Mouse (Mus musculus): ENCODE data around the gene Rab39. TPM values are rescaled to one million over a fixed set of nuclear protein-coding genes. Genes with fewer than 3 reads are reported as not detected.

Gene Rab39
- 0.10 and 0.20 TPM in 2 replicates for polyA plus RNA-seq (2015; fragmentation: Nextera tagmentation; extraction: Ambion mirVana)

DNA sequence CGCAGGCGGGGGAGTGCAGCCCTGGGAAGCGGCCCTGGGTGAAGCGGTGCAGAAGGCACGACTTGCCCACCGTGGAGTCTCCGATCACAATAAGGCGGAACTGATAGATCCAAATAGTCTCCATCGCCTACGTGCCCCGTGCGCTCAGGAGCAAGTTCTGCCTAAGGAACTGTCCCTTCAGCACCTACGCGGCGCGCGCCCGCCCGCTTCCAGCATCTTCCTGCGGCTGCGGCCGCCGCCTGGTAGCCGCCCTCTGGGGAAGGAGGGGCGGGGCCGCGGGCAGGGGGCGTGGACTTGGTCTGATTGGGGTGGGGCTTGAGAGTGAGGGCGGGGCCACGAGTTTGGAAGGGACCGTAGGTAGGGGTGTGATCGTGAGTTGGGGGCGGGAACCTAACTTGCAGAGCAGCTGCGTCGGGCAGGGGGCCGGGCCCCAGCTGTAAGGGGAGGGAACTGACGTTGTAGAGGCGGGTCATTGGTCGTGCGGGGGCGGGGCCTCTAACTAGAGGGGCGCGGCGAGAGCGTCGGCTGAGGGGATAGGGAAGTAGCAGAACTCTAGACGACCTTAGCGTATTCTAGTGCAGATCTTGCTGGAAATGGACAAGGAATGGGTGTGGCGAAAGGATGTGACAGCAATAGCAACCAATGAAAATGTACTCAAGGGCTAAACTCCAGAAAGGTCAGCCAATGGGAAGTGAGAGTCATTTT, at the start of gene Rab39:
Rab39 (minus strand) TSS at position 241 of the 705 bp plus-strand sequence.
- H3K27ac ChIP-seq: no peak within 1 kb of the TSS
- no peak for TF ChIP-seq CTCF (IDR thresholded peaks at IDR 0.05; ENCODE audit: low read depth)
- H3K9ac ChIP-seq (ENCODE audit: low read depth, low read length): no peak within 1 kb of the TSS
- peak within 1 kb of the TSS; percentile 27 for H3K4me3 ChIP-seq (replicated peaks; ENCODE audit: low read depth, low read length)
- H3K9me3 ChIP-seq (replicated peaks; ENCODE audit: low read length): no peaks in the 10 kb centered on the region
- peak; percentile 94 for ATAC-seq (replicated peaks; ENCODE audit: low FRiP score, low read depth)
- peak within 1 kb of the TSS; percentile 70 for H3K4me2 ChIP-seq (ENCODE audit: low read length)
- DNase-seq (ENCODE audit: low spot score): peak; percentile 93
- no peaks in the 10 kb centered on the region; the same call in 1 of the 2 replicates for H3K4me1 ChIP-seq (replicated peaks; ENCODE audit: insufficient read depth, low read length)
- no peaks in the 10 kb centered on the region for H3K36me3 ChIP-seq (ENCODE audit: insufficient read depth, low read length)
- WGBS: under 1% methylated on average over 47 of the region's 49 CpGs
- no peaks in the 10 kb centered on the region for H3K27me3 ChIP-seq (ENCODE audit: insufficient read depth, low read length)

DNA sequence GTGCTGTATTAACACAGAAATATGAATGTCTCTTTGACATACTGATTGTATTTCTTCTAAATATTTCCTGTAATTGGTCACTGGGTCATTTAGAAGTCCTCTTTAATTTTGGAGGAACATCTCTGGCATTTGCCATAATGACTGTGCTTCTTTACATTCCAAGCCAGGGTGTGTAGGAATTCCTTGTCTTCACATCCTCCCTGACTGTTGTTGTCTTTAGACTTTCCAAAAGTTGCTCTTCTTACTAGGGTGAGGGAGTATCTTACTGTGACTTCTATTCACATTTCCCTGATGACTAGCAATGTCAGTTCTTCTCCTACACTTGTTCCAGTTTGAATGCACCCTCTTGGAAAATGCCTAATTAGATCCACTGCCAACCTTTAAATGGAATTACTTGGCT, 48.8 kb upstream of the Rab39 start:
- Histone ChIP-seq H3K36me3 (ENCODE audit: insufficient read depth, low read length) (no peaks in the 10 kb centered on the region), H3K27ac (no peak overlapping the region), H3K4me3 (replicated peaks; ENCODE audit: low read depth, low read length) (no peak overlapping the region), H3K4me1 (replicated peaks; ENCODE audit: insufficient read depth, low read length) (no peaks in the 10 kb centered on the region), H3K4me2 (ENCODE audit: low read length) (no peak overlapping the region), H3K27me3 (ENCODE audit: insufficient read depth, low read length) (no peaks in the 10 kb centered on the region), H3K9ac (ENCODE audit: low read depth, low read length) (no peak overlapping the region), H3K9me3 (replicated peaks; ENCODE audit: low read length) (no peaks in the 10 kb centered on the region)
- TF ChIP-seq CTCF (IDR thresholded peaks at IDR 0.05; ENCODE audit: low read depth): no peak
- no peak for DNase-seq (ENCODE audit: low spot score)
- ATAC-seq (replicated peaks; ENCODE audit: low FRiP score, low read depth): no peak

DNA sequence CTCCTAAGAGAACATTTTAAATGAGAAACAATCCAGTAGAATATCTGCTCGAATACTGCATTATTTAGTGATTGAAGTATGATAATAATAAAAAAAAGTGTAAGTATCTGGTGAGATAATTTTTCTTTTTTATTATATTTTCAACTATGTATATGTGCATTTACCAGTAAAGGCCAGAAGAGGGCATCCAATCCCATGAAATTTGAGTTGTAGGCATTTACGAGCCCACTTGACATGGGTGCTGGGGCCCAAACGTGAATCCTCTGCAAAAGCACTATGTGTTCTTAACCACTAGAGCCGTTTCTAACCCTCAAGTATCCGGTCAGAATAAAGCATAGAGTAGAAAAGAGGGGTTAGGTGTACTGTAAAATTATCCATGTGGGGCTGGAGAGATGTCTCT, 44.9 kb upstream of the Rab39 start:
- DNase-seq (ENCODE audit: low spot score) (no peak), ATAC-seq (replicated peaks; ENCODE audit: low FRiP score, low read depth) (no peak)
- H3K4me3 ChIP-seq (replicated peaks; ENCODE audit: low read depth, low read length): no peak overlapping the region
- no peak overlapping the region for H3K27ac ChIP-seq
- H3K9ac ChIP-seq (ENCODE audit: low read depth, low read length): no peak overlapping the region
- H3K4me2 ChIP-seq (ENCODE audit: low read length): no peak overlapping the region
- H3K9me3 ChIP-seq (replicated peaks; ENCODE audit: low read length): no peaks in the 10 kb centered on the region
- TF ChIP-seq CTCF (IDR thresholded peaks at IDR 0.05; ENCODE audit: low read depth): peak; percentile 60
- H3K4me1 ChIP-seq (replicated peaks; ENCODE audit: insufficient read depth, low read length): no peaks in the 10 kb centered on the region
- no peaks in the 10 kb centered on the region for H3K36me3 ChIP-seq (ENCODE audit: insufficient read depth, low read length)
- WGBS: 43% methylated on average over 5 of the region's 5 CpGs
- no peaks in the 10 kb centered on the region for H3K27me3 ChIP-seq (ENCODE audit: insufficient read depth, low read length)

DNA sequence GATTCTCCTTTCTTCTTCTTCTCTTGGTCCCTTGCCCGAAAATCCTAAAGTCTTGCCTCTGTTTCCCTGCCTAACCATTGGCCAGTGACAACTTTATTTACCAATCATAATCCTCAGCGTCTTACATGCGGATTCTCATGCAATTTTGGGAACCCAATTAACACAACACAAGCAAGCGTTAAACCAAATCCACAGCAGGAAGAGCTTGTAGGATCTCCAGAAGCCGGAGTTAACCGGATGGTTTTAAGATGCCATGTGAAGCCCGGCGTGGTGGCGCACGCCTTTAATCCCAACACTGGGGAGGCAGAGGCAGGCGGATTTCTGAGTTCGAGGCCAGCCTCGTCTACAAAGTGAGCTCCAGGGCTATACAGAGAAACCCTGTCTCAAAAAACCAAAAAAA, 44.4 kb upstream of the Rab39 start:
- no peaks in the 10 kb centered on the region for H3K36me3 ChIP-seq (ENCODE audit: insufficient read depth, low read length)
- H3K27ac ChIP-seq: no peak overlapping the region
- H3K9ac ChIP-seq (ENCODE audit: low read depth, low read length): no peak overlapping the region
- WGBS: 90% methylated on average over 13 of the region's 13 CpGs
- H3K9me3 ChIP-seq (replicated peaks; ENCODE audit: low read length): no peaks in the 10 kb centered on the region
- no peaks in the 10 kb centered on the region for H3K4me1 ChIP-seq (replicated peaks; ENCODE audit: insufficient read depth, low read length)
- ATAC-seq (replicated peaks; ENCODE audit: low FRiP score, low read depth) (no peak), DNase-seq (ENCODE audit: low spot score) (no peak)
- no peaks in the 10 kb centered on the region for H3K27me3 ChIP-seq (ENCODE audit: insufficient read depth, low read length)
- no peak for TF ChIP-seq CTCF (IDR thresholded peaks at IDR 0.05; ENCODE audit: low read depth)
- H3K4me2 ChIP-seq (ENCODE audit: low read length): no peak overlapping the region
- H3K4me3 ChIP-seq (replicated peaks; ENCODE audit: low read depth, low read length): no peak overlapping the region

DNA sequence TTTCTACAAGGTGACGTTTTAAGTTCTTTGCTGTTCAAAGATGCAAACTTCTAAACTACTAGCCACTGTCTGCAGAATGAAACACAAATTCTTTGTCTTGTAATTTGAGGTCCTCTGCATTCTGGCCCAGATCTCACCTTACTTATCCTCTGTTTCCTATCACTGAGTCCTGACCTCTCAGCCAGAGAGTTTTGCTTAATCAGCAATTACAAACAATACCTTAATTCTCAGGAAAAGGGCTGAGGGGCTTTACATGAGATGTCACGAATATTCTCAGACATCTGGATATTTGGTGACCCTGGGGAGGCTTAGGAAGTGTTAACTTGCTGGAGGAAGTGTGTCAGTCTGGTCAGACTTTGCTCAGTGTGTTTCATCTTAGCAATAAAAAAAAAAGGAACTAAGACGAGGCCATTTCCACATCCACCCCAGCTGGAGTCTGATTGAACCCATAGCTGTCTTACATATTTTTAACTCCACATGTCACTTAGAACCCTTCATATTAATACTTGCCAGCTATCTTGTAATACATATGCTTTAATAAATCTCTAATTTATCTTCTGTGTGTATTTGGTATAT, 34.9 kb upstream of the Rab39 start:
- Histone ChIP-seq H3K4me2 (ENCODE audit: low read length) (no peak overlapping the region), H3K27me3 (ENCODE audit: insufficient read depth, low read length) (no peaks in the 10 kb centered on the region), H3K4me3 (replicated peaks; ENCODE audit: low read depth, low read length) (no peak overlapping the region), H3K36me3 (ENCODE audit: insufficient read depth, low read length) (no peaks in the 10 kb centered on the region), H3K9ac (ENCODE audit: low read depth, low read length) (no peak overlapping the region), H3K27ac (no peak overlapping the region), H3K4me1 (replicated peaks; ENCODE audit: insufficient read depth, low read length) (no peaks in the 10 kb centered on the region), H3K9me3 (replicated peaks; ENCODE audit: low read length) (no peaks in the 10 kb centered on the region)
- ATAC-seq (replicated peaks; ENCODE audit: low FRiP score, low read depth) (no peak), DNase-seq (ENCODE audit: low spot score) (no peak)
- WGBS: 48% methylated on average over 3 of the region's 3 CpGs
- no peak for TF ChIP-seq CTCF (IDR thresholded peaks at IDR 0.05; ENCODE audit: low read depth)

DNA sequence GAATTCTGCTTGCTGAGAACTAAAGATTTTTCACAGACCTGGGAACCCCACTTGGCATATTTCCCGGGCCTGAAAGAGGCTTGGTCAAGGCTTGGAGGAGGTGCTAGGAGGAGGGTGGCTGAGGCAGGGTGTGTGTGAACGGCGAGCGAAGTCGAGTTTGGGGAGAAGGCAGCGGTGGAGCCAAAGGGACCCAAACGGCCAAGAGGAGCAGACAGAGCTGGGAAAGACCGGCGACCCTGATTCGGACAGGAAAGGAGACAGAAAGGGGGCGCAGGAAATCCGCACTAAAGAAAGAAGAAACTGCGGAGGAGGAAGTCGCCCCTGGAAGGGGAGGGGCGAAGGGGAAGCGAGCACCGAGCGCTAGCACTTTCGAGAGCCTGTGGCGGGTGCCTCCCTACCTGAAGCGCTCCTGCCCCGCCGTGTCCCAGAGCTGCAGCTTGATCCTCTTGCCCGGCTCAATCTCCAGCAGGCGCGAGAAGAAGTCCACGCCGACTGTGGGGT, 491 bp downstream of the Rab39 start:
- no peak for TF ChIP-seq CTCF (IDR thresholded peaks at IDR 0.05; ENCODE audit: low read depth)
- H3K27me3 ChIP-seq (ENCODE audit: insufficient read depth, low read length): no peaks in the 10 kb centered on the region
- H3K9me3 ChIP-seq (replicated peaks; ENCODE audit: low read length): no peaks in the 10 kb centered on the region
- peak overlapping the region; percentile 70 for H3K4me2 ChIP-seq (ENCODE audit: low read length)
- no peak overlapping the region for H3K27ac ChIP-seq
- WGBS: under 1% methylated on average over 27 of the region's 28 CpGs
- H3K36me3 ChIP-seq (ENCODE audit: insufficient read depth, low read length): no peaks in the 10 kb centered on the region
- H3K4me3 ChIP-seq (replicated peaks; ENCODE audit: low read depth, low read length): peak overlapping the region; percentile 27
- DNase-seq (ENCODE audit: low spot score) (no peak), ATAC-seq (replicated peaks; ENCODE audit: low FRiP score, low read depth) (no peak; the same call in 1 of the 2 replicates)
- no peaks in the 10 kb centered on the region; the same call in 1 of the 2 replicates for H3K4me1 ChIP-seq (replicated peaks; ENCODE audit: insufficient read depth, low read length)
- no peak overlapping the region for H3K9ac ChIP-seq (ENCODE audit: low read depth, low read length)

Data from kidney, postnatal 0 days (tissue).